Mouse (Mus musculus) adipose tissue, adult 10 weeks (tissue): Measurements from ENCODE around the gene Defa22. TPM values are rescaled to one million over a fixed set of nuclear protein-coding genes. Genes with fewer than 3 reads are reported as not detected.

Source experiments
- polyA plus RNA-seq: library from polyadenylated mRNA; stranded (reverse); fragments of 350-450 nt; fragmentation: Illumina TruSeq; extraction: RNeasy Lipid Tissue Mini Kit (QIAGEN cat#74804); gene quantifications from one replicate; pipeline ENCODE4 v1.2.3, GENCODE M21; 2014; ENCODE audit warnings: low read depth, low replicate concordance

Gene Defa22
- not detected for polyA plus RNA-seq

DNA sequence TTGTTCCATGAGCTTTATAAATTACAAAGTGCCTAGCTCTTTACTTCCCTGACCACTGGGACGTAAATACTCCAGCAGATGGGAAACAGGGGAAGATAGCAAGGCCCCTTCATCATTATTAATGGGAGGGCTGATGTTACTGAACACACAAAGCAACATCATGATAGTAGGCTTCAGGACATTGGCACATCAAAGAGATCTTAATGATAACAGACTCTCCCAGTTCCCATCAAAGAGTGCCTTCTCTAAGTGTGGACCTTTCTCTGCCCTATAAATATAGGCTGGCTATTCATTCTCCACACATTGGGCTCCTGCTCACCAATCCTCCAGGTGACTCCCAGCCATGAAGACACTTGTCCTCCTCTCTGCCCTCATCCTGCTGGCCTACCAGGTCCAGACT lies at the start of gene Defa22:
Gene Defa22, plus strand, starts transcription at position 301 of the 400 bp plus-strand sequence.

DNA sequence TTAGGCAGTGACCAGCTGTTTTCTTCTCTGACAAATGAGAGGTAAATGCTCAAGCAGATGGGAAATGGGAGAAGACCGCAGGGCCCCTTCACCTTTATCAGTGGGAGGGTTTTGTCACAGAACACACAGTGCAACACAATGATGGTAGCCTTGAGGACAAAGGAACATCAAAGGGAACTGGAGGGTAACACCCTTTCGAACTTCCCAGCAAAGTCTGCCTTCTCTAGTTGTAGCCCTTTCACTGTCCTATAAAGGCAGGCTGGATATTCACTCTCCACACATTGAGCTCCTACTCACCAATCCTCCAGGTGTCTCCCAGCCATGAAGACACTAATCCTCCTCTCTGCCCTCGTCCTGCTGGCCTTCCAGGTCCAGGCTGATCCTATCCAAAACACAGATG lies 27.7 kb upstream of the Defa22 start, which contains the start of gene Defa30:
Gene Defa30, plus strand, starts transcription at position 301 of the 400 bp plus-strand sequence.

DNA sequence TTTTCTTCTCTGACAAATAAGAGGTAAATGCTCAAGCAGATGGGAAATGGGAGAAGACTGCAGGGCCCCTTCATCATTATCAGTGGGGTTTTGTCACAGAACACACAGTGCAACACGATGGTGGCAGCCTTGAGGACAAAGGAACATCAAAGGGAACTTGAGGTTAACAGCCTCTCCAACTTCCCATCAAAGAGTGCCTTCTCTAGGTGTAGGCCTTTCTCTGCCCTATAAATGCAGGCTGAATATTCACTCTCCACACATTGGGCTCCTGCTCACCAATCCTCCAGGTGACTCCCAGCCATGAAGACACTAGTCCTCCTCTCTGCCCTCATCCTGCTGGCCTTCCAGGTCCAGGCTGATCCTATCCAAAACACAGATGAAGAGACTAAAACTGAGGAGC lies 29.2 kb downstream of the Defa22 start, which contains the start of gene Defa31:
Gene Defa31, plus strand, starts transcription at position 301 of the 400 bp plus-strand sequence.

DNA sequence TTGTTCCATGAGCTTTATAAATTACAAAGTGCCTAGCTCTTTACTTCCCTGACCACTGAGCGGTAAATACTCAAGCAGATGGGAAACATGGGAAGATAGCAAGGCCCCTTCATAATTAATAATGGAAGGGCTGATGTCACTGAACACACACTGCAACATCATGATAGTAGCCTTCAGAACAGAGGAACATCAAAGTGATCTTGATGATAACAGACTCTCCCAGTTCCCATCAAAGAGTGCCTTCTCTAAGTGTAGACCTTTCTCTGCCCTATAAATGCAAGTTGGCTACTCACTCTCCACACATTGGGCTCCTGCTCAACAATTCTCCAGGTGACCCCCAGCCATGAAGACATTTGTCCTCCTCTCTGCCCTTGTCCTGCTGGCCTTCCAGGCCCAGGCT lies 39.2 kb downstream of the Defa22 start, which contains the start of gene Gm15293:
Gene Gm15293, plus strand, starts transcription at position 301 of the 400 bp plus-strand sequence.

Other genes starting within 250 kb of the Defa22 start
- 108 TPM for gene Gm6040, start 240.2 kb upstream of the Defa22 start, polyA plus RNA-seq
- 548 TPM for gene AY761185, start 217.6 kb upstream of the Defa22 start, polyA plus RNA-seq
- not detected for gene Defa21, start 136.7 kb upstream of the Defa22 start, polyA plus RNA-seq
- gene Defa23, start 107.2 kb upstream of the Defa22 start, polyA plus RNA-seq: not detected
- not detected for gene Defa35, start 97.2 kb upstream of the Defa22 start, polyA plus RNA-seq
- not detected for gene Defa25, start 77.8 kb upstream of the Defa22 start, polyA plus RNA-seq
- not detected for gene Gm14851, start 66.2 kb upstream of the Defa22 start, polyA plus RNA-seq
- gene Defa30, start 27.6 kb upstream of the Defa22 start, polyA plus RNA-seq: not detected
- gene Defa31, start 29.3 kb downstream of the Defa22 start, polyA plus RNA-seq: 1.4 TPM
- gene Gm15293, start 39.3 kb downstream of the Defa22 start, polyA plus RNA-seq: not detected
- not detected for gene Gm15292, start 87.5 kb downstream of the Defa22 start, polyA plus RNA-seq
- not detected for gene Defa27, start 153.3 kb downstream of the Defa22 start, polyA plus RNA-seq
- not detected for gene Defa29, start 164.7 kb downstream of the Defa22 start, polyA plus RNA-seq
- not detected for gene Defa2, start 216.2 kb downstream of the Defa22 start, polyA plus RNA-seq
- gene Defa33, start 229.5 kb downstream of the Defa22 start, polyA plus RNA-seq: not detected